ENCODE assay signal across 11 mouse cellular contexts in the genomic region with DNA sequence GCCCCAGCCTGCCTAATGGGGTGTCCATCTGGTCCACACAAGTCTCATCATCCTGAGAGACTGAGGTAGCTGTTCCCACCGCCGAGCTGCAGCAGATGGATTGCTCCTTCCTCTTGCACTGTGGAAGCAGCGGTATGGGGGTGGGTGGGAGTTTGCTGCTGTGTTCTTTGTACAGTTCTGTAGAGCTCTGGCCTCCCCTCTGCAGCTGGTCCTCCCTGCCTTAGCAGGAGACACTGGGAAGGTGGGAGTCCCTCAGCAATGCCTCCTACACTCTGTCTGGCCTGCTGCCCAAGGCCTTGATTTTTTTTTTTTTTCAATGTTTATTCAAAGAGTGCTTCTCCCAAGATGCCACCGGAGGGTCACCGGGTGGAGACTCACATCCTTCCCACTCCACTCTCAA.
DNase-seq lines count a peak whose midpoint lies in the region; ATAC-seq and TF ChIP-seq lines count a peak whose summit lies in the region.
"Had no signal": no experiment of that assay in that cellular context is flagged by ENCODE, and none has a peak within 500 bp of the region (broad histone marks: within the 10 kb centered on the region; RNA-seq: fewer than 3 reads in every experiment).

No protein-coding gene starts in this region.

- no peaks in the 10 kb centered on the region for H3K36me3 ChIP-seq in kidney, embryonic 16.5 days (ENCODE audit: insufficient read depth, low read length)
- no peaks in the 10 kb centered on the region for H3K36me3 ChIP-seq in kidney, adult 2 months (ENCODE audit: control insufficient read depth, insufficient read depth, low read length)
- no peaks in the 10 kb centered on the region for H3K36me3 ChIP-seq in midbrain, embryonic 10.5 days
- no peaks in the 10 kb centered on the region for H3K36me3 ChIP-seq in midbrain, embryonic 14.5 days (ENCODE audit: control insufficient read depth, insufficient read depth, low read length)
- H3K36me3 ChIP-seq: midbrain, embryonic 15.5 days had no signal

- H3K27ac ChIP-seq in kidney, embryonic 16.5 days (ENCODE audit: low read length) = peak overlapping the region; percentile 65
- no peak overlapping the region for H3K27ac ChIP-seq in kidney, adult 2 months (ENCODE audit: insufficient read depth, low read depth, low read length)
- 0 out of 2 replicates have a peak overlapping the region, but pooled peaks have one; percentile 0 for H3K27ac ChIP-seq in midbrain, embryonic 10.5 days (replicated peaks)
- H3K27ac ChIP-seq in midbrain, embryonic 14.5 days (replicated peaks; ENCODE audit: low read depth, low read length) = no peak overlapping the region
- H3K27ac ChIP-seq: liver, embryonic 14.5 days; midbrain, embryonic 15.5 days had no signal

- H3K4me1 ChIP-seq in kidney, embryonic 16.5 days (ENCODE audit: insufficient read depth, low read length) = peaks cover 27% of the 10 kb centered on the region
- H3K4me1 ChIP-seq in kidney, adult 2 months (ENCODE audit: control insufficient read depth, insufficient read depth, low read length) = no peaks in the 10 kb centered on the region
- peaks cover 37% of the 10 kb centered on the region for H3K4me1 ChIP-seq in midbrain, embryonic 10.5 days
- H3K4me1 ChIP-seq in midbrain, embryonic 14.5 days (ENCODE audit: control insufficient read depth, insufficient read depth, low read length) = peaks cover 8% of the 10 kb centered on the region; the same call in 1 of the 2 replicates

- intact Hi-C loops in left cerebral cortex, postnatal 25 days (cut with DNase I) = loop anchor here (1.0 kb wide), 1 partner anchor 37 kb away; no protein-coding TSS in a partner anchor

- no peak for DNase-seq in frontal cortex, postnatal 25 days (ENCODE audit: low spot score in 2 of 2)
- no peak for DNase-seq in kidney, adult 2 months
- DNase-seq in midbrain, embryonic 10.5 days (ENCODE audit: low spot score) = no peak
- no peak for DNase-seq in midbrain, embryonic 14.5 days
- peak; percentile 38 to 81 for DNase-seq in left cerebral cortex, postnatal 25 days (ENCODE audit: low spot score in 2 of 2)
- DNase-seq: thymus, postnatal 25 days had no signal

- no peak overlapping the region for H3K4me3 ChIP-seq in kidney, embryonic 16.5 days (ENCODE audit: low read length)
- H3K4me3 ChIP-seq in kidney, adult 2 months (ENCODE audit: insufficient read depth, low read depth, low read length) = no peak overlapping the region
- H3K4me3 ChIP-seq in midbrain, embryonic 10.5 days = no peak overlapping the region
- no peak overlapping the region for H3K4me3 ChIP-seq in midbrain, embryonic 14.5 days (replicated peaks; ENCODE audit: low read depth, low read length)
- H3K4me3 ChIP-seq: midbrain, embryonic 15.5 days had no signal

- no peak overlapping the region for H3K4me2 ChIP-seq in kidney, embryonic 16.5 days (replicated peaks; ENCODE audit: low read depth, low read length)
- H3K4me2 ChIP-seq in midbrain, embryonic 14.5 days (ENCODE audit: low read length) = no peak overlapping the region
- H3K4me2 ChIP-seq: midbrain, embryonic 15.5 days had no signal

- TF ChIP-seq POLR2A in kidney, adult 2 months (IDR thresholded peaks at IDR 0.05; ENCODE audit: low read depth, low read length) = no peak

- H3K27me3 ChIP-seq in kidney, embryonic 16.5 days (ENCODE audit: insufficient read depth, low read length) = peaks cover 12% of the 10 kb centered on the region
- no peaks in the 10 kb centered on the region for H3K27me3 ChIP-seq in kidney, adult 2 months (replicated peaks; ENCODE audit: control insufficient read depth, insufficient read depth, low read length)
- H3K27me3 ChIP-seq in midbrain, embryonic 10.5 days (ENCODE audit: low read depth, poor library complexity, severe bottlenecking) = peaks cover 12% of the 10 kb centered on the region; the same call in 1 of the 2 replicates
- H3K27me3 ChIP-seq in midbrain, embryonic 14.5 days (ENCODE audit: control insufficient read depth, insufficient read depth, low read length) = no peaks in the 10 kb centered on the region
- H3K27me3 ChIP-seq: midbrain, embryonic 15.5 days had no signal

- WGBS in kidney, embryonic 16.5 days = 5% methylated on average over 5 of the region's 5 CpGs
- WGBS in kidney, adult 2 months = 30% methylated on average over 5 of the region's 5 CpGs
- 84% methylated on average over 5 of the region's 5 CpGs for WGBS in midbrain, embryonic 10.5 days
- WGBS in midbrain, embryonic 14.5 days = 67% methylated on average over 5 of the region's 5 CpGs

- no peaks in the 10 kb centered on the region for H3K9me3 ChIP-seq in kidney, embryonic 16.5 days (ENCODE audit: low read length)
- H3K9me3 ChIP-seq in midbrain, embryonic 10.5 days (replicated peaks) = no peaks in the 10 kb centered on the region
- H3K9me3 ChIP-seq in midbrain, embryonic 14.5 days (ENCODE audit: control insufficient read depth, low read length) = no peaks in the 10 kb centered on the region
- H3K9me3 ChIP-seq: midbrain, embryonic 15.5 days had no signal

- no peak for TF ChIP-seq CTCF in kidney, adult 2 months (conservative IDR thresholded peaks at IDR 0.05; ENCODE audit: insufficient read depth, insufficient read length, low read depth, low read length)

- no peak overlapping the region for H3K9ac ChIP-seq in kidney, embryonic 16.5 days (replicated peaks; ENCODE audit: low read length)
- H3K9ac ChIP-seq in midbrain, embryonic 14.5 days (replicated peaks; ENCODE audit: low read length) = no peak overlapping the region
- H3K9ac ChIP-seq: liver, embryonic 14.5 days; midbrain, embryonic 15.5 days had no signal

- peak; percentile 88 for ATAC-seq in frontal cortex, adult (ENCODE audit: low TSS enrichment)
- ATAC-seq in kidney, embryonic 16.5 days (ENCODE audit: low FRiP score, low TSS enrichment) = peak; percentile 68; the same call in 1 of the 2 replicates
- ATAC-seq in midbrain, embryonic 14.5 days (ENCODE audit: low FRiP score, low TSS enrichment) = no peak
- no peak for ATAC-seq in granulocyte monocyte progenitor cell, adult 5-6 weeks (replicated peaks; ENCODE audit: poor library complexity, severe bottlenecking)
- ATAC-seq: midbrain, embryonic 15.5 days had no signal

Comparison
In these comparisons a context has a peak if more than half of its experiments do, and no peak if none do; other contexts are left out.
1. H3K27ac ChIP-seq: peak in kidney, embryonic 16.5 days (single experiment) and midbrain, embryonic 10.5 days (single experiment); none in kidney, adult 2 months (single experiment) and midbrain, embryonic 14.5 days (single experiment).
2. ATAC-seq: peak in frontal cortex, adult (single experiment) and kidney, embryonic 16.5 days (single experiment); none in midbrain, embryonic 14.5 days (single experiment) and granulocyte monocyte progenitor cell, adult 5-6 weeks (single experiment).
3. DNase-seq: peak in left cerebral cortex, postnatal 25 days (2 of 2); none in frontal cortex, postnatal 25 days (0 of 2), kidney, adult 2 months (single experiment), midbrain, embryonic 10.5 days (single experiment) and midbrain, embryonic 14.5 days (single experiment).